Mouse (Mus musculus) adrenal gland, postnatal 36 days (tissue): Measurements from ENCODE around the gene Rnf212b. TPM values are rescaled to one million over a fixed set of nuclear protein-coding genes. Genes with fewer than 3 reads are reported as not detected.
"Not testable (repeated sequence)": the region's sequence is repeated elsewhere in the genome, so short reads cannot be mapped to it uniquely, and the experiment has no call there.

ENCODE experiments used
- DNase-seq, 2 experiments: peaks; one replicate each; pipeline ENCODE4 v3.0.0; 2021; ENCODE audit warnings: mixed read lengths in 1 of 2
- long read RNA-seq, 2 experiments: library from polyadenylated mRNA; stranded (forward); transcript quantifications; one replicate each; pipeline ENCODE4 v2.0.0; 2021; ENCODE audit warnings: borderline sequencing depth in 2 of 2
- total RNA-seq, 2 experiments: library from RNA; stranded (reverse); gene quantifications; 2 replicates each; pipeline ENCODE4 v1.2.3; 2021

Gene Rnf212b
- total RNA-seq = under 1 TPM; 0.43 to 0.56 TPM
- long read RNA-seq, experiment 1 = 0 reads
- long read RNA-seq, experiment 2, partial matches to known transcripts = 0 of 2 reads
- long read RNA-seq, experiment 2, other reads (novel, unspliced or antisense) = 2 of 2 reads

DNA sequence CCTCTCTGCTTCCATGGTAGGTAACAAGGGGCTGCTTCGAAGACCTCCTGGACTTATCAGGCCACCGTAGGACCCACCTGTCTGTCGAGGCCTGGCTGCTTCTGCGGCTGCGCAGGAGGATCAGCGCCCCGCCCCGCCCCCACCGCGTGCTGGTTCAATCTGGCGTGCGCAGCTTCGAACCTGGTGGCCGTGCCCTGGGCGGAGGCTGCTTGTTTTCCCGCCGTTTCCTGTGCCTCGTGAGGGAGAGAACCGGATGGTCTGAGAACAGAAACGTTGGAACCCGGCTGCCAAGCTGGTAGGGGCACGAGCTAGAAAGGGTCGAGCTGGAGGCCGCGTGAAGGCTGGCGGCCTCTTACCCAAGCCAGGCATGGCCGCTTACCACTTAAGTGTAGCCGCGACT, at the start of gene Rnf212b:
TSS of gene Rnf212b (plus strand) at position 151 of the 400 bp plus-strand sequence.
- no peak for DNase-seq

DNA sequence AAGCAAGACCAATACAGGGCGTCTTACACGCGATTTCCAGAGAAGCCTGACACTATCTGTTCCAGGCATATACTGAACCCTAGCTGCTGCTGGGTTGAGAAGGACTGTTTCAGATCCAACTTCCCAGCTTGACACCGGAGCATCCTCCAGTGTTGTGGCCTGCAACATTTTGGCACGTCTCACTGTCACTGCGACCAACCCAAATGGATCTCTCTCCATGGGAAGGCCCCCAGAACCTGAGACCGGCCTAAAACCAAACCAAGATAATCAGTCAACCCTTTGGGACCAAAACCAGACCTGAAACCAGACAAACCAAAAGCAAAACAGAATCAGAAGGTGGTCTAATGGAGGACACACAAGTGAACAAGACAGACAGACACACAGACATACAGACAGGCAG, 47.0 kb upstream of the Rnf212b start:
- not testable (repeated sequence) for DNase-seq

DNA sequence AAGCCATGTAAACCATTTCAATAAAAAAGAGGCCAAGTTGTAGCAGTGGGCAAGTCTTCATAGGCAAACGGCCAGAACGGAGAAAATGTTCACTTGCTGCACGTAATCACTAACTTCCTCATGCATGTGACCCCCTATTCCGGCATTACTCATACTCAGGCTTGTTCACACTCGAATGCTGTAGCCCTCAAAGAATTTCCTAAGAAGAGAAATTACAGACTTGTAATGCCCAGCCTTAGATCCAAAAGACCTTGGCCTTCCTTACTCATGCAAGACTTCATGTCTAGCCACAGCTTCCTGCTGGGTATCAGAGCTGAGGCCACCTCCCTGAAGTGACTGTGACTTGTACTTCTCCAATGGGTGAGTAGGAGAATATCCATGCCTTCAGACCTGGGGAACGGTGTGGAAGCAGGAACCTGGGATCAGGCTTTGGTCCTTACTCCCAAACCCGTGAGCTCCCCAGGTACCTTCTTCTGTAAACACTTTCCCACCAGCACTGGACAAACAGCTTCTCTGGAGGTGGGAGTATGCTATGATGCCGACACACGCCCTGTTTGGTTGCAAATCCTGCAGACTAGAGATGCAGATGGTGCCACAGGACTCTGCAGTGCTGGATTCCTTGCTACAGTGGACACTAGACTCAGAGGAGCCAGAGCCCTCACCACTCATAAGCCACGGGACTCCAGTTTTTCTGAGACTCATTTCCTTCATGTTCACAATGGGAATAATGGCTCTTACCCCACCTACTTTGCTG, 45.5 kb upstream of the Rnf212b start:
- peak in 1 of 2 experiments; percentile 21 for DNase-seq

DNA sequence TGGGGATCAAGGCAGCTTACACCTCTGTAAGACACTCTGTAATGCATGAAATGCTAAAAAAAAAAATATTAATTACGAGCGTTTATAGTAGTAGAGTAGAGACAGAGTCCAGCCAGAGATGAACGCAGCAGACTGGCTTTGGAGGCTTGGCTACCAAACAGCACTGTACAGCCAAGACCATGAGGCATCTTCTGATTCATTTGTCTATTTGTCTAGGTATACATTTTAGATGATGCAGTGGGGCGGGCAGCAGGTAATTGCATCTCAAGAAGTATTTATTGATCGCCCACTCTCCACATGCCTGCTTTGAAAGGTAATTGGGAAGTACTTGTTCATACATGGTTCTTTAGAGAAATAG, 44.9 kb upstream of the Rnf212b start:
- no peak for DNase-seq

DNA sequence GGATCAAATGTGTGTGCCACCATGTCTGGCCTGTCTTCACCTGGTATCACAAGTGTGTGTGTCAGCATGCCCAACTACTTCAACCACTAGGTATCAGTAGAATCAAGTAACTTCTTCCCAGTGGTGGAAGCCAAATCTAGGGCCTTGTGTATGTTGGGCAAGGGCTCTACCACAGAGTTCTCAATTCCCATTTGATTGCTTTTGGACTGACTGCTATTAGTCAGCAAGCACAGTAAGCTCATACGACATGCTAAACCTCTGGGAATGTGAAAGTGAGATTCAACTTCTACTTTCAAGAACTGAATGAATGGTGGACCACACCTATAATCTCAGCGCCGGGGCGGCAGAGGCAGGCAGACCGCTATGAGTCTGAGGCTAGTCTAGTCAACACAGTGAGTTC, 43.6 kb upstream of the Rnf212b start:
- DNase-seq = no peak

DNA sequence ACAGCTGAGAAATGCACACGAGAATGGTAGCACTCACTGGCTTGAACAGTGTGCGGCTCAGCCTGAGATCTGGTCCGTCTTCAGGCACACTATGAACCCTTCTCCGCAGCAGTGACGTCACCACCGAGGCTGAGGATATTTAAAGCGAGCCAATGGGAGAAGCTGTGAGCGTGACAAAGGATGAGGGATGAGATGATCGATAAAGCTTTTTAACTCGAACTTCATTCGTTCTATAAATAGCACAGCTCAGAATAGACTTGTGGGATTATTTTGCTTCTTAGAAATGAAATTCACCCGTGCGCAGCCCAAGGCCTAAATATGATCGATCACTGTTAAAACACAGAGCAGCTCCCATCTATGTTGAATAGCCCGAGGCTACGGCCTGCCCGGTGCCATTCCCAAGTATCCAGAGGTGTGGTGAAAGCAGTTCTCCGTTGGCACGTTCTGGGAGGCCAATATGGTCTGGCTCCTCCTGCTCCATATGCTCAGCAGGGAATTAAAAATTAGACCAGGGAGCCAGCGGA, 41.5 kb upstream of the Rnf212b start:
- no peak for DNase-seq

DNA sequence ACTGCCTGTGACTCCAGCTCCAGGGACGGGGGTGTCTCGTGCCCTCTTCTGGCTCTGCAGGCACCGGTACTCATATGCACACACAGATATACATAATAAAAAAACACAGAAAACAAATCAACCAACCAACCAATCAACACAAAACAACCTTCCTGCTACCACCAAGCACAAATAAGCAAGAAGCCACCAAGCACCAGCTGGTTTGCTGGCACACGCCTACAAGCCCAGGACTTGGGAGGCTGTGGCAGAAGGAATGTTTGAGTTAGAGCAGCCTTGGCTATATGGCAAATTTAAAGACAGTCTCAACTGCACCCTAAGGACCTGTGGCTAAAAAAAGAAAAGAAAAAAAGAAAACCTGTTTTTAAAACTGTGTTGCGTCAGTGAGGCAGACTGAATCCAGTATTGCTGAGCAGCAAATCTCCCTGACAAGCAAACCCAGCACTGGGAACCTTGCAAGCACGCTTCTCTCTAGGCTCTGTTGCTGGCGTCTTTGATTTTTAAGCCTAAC, 38.4 kb upstream of the Rnf212b start:
- DNase-seq = no peak

DNA sequence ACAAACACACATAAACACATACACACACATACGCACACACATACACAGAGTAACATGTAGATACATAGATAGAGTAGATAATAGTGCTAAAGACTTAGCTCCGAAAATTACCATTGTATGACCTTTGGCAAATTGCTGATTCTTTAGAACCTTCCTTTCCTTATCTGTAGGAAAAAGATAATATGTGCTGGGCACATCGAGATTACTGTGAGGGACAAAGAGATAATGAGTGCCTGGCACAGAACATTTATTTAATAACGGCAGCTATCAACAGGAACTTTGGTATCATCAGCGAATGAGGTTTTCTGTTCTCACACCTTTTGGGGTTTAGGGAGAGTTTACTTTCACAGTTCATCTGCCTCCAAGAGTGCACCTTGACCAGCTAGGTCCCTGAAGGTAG, 37.2 kb upstream of the Rnf212b start:
- no peak for DNase-seq

DNA sequence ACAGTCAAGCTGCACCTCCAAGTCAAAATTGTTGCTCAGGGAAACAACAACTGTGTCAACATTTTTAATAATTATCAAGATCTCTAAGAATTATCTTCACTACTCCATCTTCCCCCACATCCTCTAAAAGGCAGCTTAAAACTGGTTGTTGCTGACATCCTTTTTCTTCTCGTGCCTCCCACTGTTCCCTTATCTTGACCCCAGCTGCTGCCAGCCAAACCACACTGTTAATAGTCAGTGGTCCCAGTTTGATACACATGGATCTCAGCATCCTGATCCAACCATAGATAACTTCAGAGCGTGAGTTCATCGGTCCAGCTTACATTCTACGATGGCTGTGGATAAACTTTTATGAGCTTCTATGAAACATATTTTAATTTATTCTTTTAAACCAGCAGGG, 36.0 kb upstream of the Rnf212b start:
- DNase-seq = no peak

DNA sequence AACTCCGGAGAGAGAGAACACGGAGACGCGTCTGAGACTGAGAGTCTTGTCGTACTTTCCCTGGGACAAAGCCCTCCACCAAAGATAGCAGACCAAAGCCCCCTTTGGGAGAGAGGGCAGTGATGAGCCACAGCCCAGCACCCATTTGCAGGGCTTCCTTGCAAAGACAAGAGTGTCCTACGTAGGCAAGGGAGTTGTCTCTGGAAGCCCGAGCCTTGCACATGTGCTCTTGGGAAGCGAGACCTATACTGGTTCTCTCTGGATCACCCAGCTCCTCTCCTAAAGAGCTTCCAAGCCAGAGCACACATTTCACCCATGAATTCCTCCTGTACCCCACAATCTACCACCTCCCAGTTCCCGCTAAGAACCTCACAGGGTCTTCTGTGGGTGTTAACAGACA, 33.9 kb upstream of the Rnf212b start:
- no peak for DNase-seq

DNA sequence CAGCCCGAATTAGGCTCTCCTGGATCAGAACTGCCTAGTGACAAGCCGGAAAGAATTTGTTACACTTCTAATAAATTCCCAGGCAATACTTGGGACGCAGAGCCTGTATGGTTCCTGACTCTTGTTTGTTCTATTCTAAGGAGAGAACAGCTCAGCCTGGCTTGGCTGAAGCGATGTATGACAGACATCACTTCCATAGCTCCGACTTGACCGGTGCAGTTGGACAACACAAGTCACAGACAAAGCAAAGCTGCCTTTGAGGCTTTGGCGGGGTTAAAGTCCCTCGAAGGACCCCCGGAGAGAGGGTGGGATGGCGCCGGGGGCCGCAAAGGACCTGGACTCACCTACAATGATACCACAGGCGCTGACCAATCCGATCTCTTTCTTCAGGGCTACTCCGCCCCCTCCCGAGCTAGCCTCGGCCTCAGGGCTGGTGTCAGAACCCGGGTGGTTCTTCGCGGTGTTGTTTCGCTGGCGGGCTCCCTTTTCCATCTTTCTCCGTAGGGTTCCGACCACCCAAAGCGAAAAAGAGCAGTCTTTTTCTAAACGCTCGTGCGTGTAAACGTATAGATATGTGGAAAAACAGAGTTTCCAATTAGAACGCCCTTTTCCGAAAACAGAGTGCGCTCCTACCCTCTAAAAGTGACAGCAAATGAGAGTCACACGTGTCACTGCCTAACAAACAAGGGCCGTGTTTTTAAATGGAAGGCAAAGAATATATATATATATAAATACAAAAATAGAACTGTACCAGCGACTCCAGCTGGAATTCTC, 32.9 kb upstream of the Rnf212b start:
- peak; percentile 78 to 80 for DNase-seq

DNA sequence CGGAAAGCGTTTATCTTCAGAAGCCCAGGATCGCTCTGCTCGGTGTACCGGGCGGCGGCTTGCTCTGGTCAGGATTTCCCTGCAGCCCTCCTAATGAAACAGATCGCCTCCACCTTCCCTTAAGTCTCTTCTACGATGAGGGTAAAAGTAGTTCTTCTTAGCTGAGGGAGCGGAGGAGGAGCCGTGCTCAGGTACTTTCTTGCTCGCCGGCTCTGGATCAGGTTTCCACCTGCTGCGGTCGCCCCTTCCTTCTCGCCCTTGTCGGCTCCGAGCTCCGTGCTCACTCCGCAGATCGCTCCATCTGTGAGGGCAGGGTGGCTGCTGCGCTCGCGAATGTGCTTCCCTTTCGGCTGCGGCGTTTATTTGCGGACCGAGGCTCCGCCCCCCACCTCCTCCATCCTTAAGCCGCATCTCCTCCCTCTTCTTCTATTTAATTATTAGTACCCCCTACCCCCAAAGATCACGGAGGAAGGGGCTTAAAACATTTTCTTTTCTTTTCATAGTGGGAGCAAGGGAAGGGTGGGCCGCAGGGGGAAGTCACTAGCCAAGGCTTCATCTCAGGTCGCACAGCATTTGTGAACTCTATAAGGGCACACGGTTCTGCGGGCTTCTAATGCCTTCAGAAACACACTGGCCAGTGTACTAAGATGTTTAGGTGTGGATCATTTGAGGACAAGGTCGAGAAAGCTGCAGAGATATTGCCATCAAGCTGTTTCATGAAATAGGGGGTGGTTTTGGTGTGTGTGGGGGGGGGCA, 32.2 kb upstream of the Rnf212b start, which contains the start of gene Slc7a8:
TSS of gene Slc7a8 (minus strand) at position 337 of the 756 bp plus-strand sequence.
- peak; percentile 72 to 76 for DNase-seq

DNA sequence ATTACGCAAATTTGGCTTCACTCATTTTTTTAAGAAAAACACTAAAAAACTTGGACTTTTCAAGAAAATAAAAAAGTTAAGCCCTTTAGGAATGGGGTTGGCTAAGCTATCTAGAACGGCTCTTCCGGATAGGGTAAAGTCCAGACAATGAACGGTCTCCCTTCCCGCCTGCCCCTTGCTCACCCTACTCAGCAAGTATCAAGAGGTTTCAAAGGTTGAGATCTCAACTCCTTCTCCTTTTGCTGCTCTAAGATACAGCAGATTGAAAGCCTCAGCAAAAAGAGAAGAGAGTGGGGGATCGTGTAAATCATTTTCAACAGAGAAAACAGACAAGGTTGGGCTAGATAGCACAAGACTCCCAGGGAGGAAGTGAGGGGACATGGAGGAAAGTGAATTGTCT, 31.0 kb upstream of the Rnf212b start:
- no peak for DNase-seq

DNA sequence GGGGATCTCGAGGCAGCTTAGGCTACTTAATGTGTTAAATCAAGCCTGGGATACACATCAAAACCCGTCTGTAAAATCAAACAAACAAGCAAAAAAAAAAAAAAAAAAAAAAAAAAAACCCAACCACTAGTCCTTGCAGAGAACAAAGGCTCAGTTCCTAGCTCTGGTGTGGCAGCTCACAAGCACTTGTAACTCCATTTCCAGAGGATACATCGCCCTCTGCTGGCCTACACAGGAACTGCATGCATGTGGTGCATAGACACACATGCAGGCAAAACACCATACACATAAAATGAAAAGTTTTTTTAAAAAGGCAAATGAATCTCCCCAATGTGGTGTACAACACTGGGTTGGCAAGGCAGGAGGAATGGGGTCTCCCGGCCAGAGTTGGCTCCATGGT, 28.0 kb upstream of the Rnf212b start:
- peak; percentile 80 to 83 for DNase-seq

DNA sequence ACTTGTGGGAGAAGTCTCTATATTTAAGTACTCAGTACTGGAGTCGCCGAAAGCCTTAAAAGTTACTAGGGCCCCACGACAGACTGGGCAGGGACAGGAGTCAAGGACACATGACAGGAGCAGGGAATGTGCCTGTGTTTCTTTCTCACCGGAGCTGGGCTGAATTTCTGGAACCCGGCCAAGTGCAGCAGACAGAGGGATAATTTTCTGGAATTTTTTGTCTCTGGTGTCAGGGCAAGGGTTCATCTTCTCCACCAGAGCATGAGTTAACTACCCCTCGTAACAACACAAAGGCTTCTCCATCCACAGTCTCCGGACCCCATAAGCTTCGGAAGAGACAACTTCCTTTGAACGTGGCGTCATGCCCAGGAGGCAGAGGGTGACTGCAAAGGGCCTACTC, 27.5 kb upstream of the Rnf212b start:
- DNase-seq = peak; percentile 51 to 64

DNA sequence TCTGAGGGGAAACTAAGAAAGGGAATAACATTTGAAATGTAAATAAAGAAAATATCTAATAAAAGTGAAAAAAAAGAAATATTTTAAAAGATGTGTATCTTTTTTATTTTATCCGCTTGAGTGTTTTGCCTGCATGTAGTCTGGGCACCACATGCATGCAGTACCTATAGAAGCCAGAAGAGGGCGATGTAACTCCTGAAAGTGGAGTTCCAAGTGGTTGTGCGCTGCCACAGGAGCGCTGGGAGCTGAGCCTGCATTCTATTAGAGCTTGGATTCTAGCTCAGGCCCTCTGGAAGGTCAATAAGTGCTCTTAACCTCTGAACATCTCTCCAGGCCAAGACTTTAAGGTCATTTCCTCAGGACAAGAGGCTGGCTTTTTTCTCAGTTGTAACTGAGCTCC, 26.7 kb upstream of the Rnf212b start:
- DNase-seq = no peak

DNA sequence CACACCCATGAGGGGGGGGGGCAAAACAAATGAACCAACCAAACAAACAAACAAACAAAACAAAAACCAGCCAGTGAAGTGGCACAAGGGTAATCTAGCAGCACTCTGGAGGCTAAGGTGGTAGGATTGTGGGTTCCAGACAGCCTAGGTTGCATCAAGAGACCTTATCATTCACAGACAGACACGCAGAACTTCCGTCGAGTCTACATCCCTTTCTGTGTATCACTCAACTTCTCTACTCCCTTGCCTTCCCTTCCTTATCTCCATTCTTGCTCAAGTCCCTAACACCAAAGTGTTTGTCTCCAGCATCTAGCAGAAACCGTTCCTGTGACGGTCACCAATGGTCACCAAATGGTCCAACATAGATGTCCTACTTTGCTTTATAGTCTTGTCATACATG, 25.7 kb upstream of the Rnf212b start:
- DNase-seq = no peak

DNA sequence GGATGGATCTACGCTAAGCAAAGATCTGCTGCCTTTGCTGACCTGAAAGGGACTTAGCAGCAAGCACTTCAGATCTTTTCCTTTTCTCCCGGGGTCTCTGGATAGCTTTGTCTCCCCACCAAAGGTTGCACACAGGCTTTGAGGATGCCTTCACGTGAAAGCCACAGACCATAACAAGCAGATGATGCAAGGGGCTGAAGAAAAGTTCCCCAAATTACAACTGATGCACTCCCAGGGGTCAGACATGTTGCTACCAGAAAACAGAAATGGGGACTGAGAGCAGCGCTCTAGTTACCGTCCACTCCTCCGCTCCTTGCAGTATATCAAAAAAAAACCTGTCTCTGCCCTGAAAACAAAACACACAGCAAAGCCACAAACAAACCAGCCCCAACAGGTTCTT, 21.8 kb upstream of the Rnf212b start:
- no peak for DNase-seq

DNA sequence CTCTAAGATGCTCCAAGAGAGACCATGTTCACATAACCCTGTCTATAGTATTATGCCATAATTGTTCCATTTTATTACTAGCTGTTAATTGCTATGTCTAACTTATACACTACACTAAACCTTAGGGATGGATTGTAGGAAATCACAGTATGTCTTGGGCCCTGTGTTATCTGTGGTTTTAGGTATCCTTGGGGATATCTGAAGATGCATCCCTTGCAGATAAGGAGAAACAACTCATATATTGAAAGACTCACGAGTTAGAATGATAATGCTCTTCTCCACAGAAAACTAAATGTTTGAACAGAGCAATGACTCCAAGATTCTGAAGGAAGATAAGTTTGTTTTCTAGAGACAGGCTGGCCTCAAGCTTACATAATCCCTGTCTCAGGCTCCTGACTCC, 20.6 kb upstream of the Rnf212b start:
- DNase-seq = no peak

DNA sequence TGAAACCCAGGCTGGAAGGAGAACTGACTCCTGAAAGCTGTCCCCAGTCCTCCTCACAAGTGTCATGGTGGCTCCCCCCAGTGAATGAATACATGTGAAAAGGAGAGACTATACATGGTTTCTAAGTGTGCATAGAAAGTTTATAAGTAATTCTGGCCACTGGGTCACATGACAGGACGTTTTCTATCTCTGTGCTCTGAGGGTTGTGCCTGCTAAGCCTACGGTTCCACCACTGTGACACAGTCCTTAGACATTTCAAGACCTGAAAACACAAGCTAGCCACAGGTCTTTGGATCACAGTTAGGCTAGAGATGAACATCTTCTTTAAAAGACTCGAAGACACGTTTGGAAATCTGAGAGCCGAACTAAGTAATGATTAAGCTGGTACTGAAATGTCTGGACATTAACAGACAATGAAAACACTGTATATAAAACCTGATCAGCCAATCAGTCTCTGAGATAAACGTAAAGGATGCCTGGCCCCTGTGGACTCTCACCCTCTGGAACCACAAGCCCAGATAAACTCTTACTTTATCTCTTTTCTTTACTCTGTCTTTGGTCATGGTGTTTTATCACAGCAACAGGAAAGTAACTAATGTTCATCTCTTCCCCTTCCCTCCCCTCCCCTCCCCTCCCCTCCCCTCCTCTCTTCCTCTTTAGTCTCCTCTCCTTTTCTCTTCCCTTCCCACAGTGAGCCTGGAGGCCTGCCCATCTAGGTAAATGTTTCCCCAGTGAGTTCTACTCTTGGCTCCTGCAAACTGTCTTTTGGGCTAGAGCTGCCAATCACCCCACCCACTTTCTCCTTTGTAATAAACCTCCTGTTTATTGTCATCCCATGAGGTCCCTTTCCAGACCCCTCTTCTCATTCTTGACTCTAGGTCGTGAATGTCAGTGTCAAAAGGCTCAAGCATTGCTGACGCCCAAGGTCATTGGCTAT, 19.8 kb upstream of the Rnf212b start:
- no peak for DNase-seq

DNA sequence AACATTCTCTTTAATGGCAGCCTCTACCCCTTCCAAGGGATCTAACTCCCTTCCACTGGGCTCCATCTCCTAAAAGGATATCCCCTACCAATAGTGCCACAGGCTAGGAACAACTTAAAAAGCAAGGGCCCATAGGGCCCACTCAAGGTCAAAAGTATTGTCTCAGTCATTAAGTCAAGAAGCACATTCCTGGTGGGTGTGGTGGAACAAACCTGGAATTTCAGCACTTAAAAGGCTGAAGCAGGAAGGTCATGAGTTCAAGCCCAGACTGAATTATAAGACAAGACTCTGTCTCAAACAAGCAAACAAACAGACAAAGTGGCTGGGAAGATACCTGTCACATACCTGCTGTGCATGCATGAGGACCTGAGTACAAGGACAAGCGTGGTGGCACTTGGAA, 18.0 kb upstream of the Rnf212b start:
- DNase-seq = no peak
